Mouse (Mus musculus) activated CD4-positive, CD25-positive, alpha-beta regulatory T cell, adult 4 months (primary cell): ENCODE measurements around the gene Gcg. TPM values are rescaled to one million over a fixed set of nuclear protein-coding genes. Genes with fewer than 3 reads are reported as not detected.

Experiments
- ATAC-seq: one replicate; pipeline ENCODE4 v1.8.0; 2017
- polyA plus RNA-seq, 2 experiments: library from polyadenylated mRNA; unstranded; fragments of 100-300 nt; shearing (Covaris generic); gene quantifications; one replicate each; pipeline ENCODE4 v1.2.1; 2017

Gene Gcg
- polyA plus RNA-seq, 2 experiments from 2014 or later = not detected

- ATAC-seq = peak; percentile 13
Measured at GRCm38 (mm10) chr2:62459241-62460174, 23.9 kb downstream of the Gcg start.

- ATAC-seq = peak; percentile 43
Measured at GRCm38 (mm10) chr2:62458070-62458469, 25.4 kb downstream of the Gcg start.

- no peak for ATAC-seq
Measured at GRCm38 (mm10) chr2:62454991-62455390, 28.5 kb downstream of the Gcg start.

- no peak for ATAC-seq
Measured at GRCm38 (mm10) chr2:62454033-62454432, 29.4 kb downstream of the Gcg start.

- no peak for ATAC-seq
Measured at GRCm38 (mm10) chr2:62450364-62450763, 33.1 kb downstream of the Gcg start.

- no peak for ATAC-seq
Measured at GRCm38 (mm10) chr2:62449692-62450346, 33.6 kb downstream of the Gcg start.

GRCm38 (mm10) chr2:62440802-62441544 lies 42.5 kb downstream of the Gcg start:
- ATAC-seq = peak; percentile 95

- no peak for ATAC-seq
Measured at GRCm38 (mm10) chr2:62440083-62440482, 43.4 kb downstream of the Gcg start.

- no peak for ATAC-seq
Measured at GRCm38 (mm10) chr2:62431245-62431795, 52.1 kb downstream of the Gcg start.

GRCm38 (mm10) chr2:62425941-62426340 lies 57.5 kb downstream of the Gcg start:
- no peak for ATAC-seq

Other genes with a start within 250 kb of the Gcg start
- 100 to 1,000 TPM in 1 of 2 experiments, 10 to 100 TPM in 1; 89.9 to 107 TPM for gene Dpp4, start 71.4 kb downstream of the Gcg start, polyA plus RNA-seq
- under 1 TPM in 1 of 2 experiments, not detected in 1; 0.24 TPM for gene Fap, start 90.4 kb upstream of the Gcg start, polyA plus RNA-seq
- 10 to 100 TPM; 25.1 to 32.1 TPM for gene Ifih1, start 162.6 kb upstream of the Gcg start, polyA plus RNA-seq
- gene Gca, start 180.6 kb upstream of the Gcg start, polyA plus RNA-seq = 1 to 10 TPM; 1.5 to 2.1 TPM